Mouse (Mus musculus) testis, adult 10 weeks (tissue): ENCODE results near the gene Gmfb. TPM values are rescaled to one million over a fixed set of nuclear protein-coding genes. Genes with fewer than 3 reads are reported as not detected.

Experiments
- polyA plus RNA-seq: library from polyadenylated mRNA; stranded (reverse); fragments of 350-450 nt; fragmentation: Illumina TruSeq; extraction: RNeasy Lipid Tissue Mini Kit (QIAGEN cat#74804); gene quantifications from one replicate; pipeline ENCODE4 v1.2.3, GENCODE M21; 2014; ENCODE audit warnings: low read depth, low replicate concordance

Gmfb gene
- 316 TPM for polyA plus RNA-seq

DNA sequence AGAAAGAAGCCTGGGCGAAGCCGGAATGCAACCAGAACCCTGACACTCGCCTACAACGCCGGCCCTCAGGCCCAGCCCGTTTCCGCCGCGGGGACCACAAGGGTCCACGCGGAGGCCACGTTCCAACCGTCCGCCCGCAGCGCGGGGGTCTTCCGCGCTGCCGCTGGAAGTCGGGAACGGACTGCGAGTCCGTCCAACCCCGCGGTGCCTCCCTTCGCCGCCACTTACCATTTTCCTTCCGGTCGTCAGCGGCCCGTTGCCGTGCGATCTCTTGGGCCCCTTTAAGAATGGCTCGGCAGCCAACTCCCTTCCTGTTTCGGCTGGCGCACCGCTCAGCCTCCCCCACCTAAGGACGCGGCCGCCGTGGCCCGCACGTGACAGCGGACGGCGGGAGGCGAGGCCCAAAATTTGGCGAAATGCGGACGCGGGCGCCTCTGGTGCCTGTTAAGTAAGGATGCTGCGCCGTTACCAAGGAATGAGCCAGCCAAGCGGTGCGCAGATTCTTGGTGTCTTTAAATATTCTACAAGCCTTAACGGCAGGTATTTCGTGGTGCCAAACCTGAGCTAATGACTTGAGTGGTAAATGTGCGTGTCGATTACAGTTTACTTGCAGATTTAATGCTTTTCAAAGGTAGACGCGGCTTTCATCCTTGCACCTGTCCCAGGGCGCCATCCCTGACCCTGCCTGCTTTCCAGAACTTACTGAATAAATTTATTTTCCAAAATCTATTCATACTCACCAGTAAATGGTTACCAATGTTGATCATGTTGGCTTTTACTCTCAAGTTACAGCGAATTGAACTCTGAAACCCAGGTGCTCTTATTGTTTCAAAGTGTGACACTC is at the start of gene Gmfb:
Gene Gmfb, minus strand, starts transcription at position 370 of the 844 bp plus-strand sequence.

DNA sequence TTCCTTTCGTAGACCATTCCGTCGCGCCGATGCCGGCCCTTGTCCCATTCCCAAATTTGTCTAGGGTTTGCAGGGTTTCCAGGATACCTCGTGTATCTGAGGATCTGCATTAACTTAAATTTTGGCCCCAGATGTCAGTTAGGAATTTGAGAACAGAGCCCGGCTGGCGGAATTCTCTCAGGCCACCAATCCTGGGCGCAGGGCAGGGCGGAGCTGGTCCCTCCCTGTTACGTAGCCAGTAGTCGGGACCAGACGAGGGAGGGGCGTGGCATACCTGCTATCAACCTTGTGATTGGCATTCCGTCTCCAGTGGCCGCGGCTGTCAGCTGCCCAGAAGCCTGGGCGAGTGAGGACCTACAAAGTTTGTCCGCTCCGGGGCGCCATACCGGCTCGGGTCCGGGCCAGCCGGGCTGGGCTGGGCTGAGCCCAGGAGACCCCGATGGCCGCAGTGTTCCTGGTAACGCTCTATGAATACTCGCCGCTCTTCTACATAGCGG is 9.8 kb upstream of the Gmfb start, which contains the start of gene Cgrrf1:
Gene Cgrrf1, plus strand, starts transcription at position 289 of the 497 bp plus-strand sequence.

DNA sequence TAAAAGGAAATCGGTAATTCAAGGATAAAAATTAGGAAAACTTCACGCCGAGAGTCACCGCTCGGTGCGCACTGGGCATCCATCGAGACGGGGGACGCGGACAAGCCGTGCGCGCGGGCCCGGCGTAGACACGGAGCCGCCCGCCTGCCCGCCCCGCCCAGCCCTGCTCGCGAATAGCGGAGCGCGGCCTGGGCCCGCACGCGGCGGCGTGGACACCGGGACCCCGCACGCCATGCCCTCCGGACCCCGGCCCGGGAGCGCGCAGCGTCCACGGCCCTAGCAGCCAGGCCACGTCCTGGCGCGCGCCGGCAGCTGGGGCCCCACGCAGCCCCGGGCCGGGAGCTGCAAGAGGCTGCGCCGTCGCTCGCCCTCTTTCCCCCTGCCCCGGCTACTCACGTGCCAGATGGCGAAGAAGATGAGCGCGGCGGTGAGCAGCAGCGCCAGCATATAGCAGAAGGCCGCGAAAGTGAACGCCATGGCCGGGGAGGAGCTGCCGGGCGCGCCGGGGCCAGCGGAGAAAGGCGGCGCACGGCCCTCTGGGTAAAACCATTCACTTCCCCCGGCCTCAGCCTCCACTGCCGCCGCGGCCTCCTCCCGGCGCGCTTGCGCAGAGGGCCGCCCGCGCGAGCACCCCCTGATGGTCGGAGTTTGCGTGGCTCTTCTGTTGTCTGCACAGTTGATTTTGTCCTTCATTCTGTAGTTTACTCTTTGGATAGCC is 34.1 kb downstream of the Gmfb start, which contains the start of gene Cnih1:
Gene Cnih1, minus strand, starts transcription at position 625 of the 718 bp plus-strand sequence.

DNA sequence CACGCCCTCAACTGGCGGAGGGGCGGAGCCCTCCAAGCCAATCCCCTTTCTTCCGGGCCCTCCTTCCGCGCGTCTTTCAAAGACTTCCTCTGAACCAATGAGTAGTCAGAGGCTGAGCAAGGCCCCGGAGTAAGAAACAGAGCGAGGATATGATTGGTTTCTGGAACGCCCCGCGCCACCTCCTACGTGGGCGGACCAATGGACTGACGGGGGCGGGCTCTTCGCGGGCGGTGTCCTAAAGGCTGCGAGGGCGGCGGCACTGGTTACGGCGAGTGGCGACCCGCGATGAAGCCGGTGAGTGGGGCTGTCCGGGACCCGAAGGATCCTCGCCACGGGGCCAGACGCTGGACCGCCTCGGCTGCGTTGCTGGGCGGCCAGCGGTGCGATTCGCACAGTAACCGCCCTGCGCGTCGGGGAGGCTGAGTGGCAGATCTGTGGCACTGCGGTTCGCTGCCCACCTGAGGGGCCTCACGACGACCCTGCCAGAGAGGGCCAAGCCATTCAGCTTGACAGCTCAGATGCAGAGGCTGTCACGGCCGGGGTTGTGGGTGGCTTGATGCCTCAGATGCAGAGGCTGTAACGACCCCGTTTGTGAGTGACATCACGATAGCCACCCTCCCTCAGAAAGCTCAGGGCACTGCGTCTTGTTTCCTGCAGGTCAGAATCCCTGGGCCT is 61.5 kb downstream of the Gmfb start, which contains the start of gene Cdkn3:
Gene Cdkn3, plus strand, starts transcription at position 187 of the 675 bp plus-strand sequence.

Other genes starting within 250 kb of the Gmfb start
- 505 TPM for gene Cdkn3, start 61.7 kb downstream of the Gmfb start, polyA plus RNA-seq
- gene Cnih1, start 33.8 kb downstream of the Gmfb start, polyA plus RNA-seq: 40.6 TPM
- gene Cgrrf1, start 9.9 kb upstream of the Gmfb start, polyA plus RNA-seq: 89.5 TPM
- 131 TPM for gene Samd4, start 60.6 kb upstream of the Gmfb start, polyA plus RNA-seq